Mouse (Mus musculus): ENCODE results near the gene Ankle1. TPM values are rescaled to one million over a fixed set of nuclear protein-coding genes. Genes with fewer than 3 reads are reported as not detected.

The Ankle1 gene
- 1 to 10 TPM in 2 of 3 experiments, under 1 TPM in 1; 0.62 to 4.9 (median 1.2) TPM for polyA plus RNA-seq (2017; shearing (Covaris generic))

DNA sequence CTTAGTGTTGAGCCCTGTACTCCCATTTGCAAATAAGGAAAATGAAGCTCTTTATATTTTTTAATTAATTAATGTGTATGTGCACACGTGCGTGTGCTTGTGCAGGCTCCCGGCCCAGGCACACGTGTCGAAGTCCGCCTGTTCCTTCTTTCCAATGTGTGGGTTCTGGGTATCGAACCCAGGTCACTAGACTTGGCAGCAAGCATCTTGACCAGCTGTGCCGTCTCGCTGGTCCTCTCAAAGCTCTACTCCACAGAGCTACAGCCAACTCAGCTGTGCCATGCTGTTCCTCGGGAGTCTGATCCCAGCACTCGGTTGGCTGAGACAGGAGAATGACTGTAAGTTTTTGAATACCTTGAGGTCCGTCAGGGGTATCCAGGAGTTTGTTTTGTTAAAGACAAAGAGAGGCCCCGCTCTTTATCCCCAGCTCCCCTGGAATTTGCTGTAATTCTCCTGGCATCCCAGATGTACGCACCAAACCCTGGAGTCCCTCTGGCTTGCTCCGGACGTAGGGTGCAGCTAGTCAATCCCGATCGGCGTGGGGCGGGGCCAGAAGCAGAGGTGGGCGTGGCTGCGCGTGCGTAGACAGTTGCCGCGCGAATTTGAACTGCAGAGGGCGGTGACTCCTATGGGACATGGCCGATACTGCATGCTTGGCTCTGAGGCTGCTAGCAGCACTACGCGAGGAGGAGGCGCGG lies at the start of gene Ankle1:
Ankle1 (plus strand) TSS at position 610 of the 698 bp plus-strand sequence.
- ATAC-seq: peak; percentile 96

DNA sequence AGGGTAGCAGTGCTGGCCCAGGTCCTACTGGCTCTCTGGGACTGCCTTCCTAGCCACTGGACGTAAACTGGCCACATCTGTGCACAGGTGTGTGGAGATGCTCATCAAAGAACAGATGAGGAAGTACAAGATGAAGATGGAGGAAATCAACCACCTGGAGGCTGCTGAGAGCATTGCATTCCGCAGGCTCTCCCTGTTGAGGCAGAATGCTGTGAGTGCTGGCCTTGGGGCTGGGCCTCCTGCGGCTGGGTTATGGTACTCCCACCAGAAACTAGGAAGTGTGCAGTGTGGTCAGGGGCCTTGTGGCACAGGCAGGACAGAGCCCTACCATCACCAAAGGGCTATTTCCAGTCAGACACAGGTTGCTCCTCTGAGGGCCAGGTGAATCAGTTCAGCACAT lies 47.8 kb upstream of the Ankle1 start:
- no peak for ATAC-seq

DNA sequence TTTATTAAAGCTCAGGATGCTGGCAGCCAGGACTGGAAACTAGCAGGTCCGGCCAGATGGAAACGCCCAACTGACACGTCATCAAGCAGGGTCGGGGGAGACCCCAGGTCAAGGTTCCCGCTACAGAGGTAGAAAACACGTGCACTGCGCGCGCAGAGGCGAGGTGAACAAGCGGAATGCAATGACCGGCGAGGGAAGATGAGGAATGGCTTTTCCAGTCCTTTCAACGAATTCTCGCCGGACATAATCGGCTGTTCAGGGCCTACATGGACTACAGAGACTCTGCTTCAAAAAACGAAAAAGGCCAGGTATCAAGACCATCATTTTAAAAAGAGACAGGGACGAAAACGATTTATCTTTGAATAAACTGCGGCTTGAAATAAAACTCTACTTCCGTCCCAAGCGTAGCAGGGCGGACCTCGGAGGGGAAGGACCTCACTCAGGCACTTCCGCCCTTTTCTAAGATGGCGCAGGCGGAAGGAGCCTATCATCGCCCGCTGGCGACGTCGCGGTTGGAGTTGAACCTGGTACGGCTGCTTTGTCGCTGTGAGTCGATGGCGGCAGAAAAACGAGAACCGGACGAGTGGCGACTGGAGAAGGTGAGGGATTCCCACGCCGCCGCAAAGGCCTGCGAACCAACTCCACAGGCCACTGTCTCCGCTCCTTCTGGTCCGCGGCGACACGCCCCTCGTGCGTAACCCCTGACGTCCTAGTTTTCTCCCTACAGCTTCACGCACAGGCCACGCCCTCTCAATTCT lies 38.9 kb upstream of the Ankle1 start, which contains the start of gene Use1:
Use1 (plus strand) TSS at position 78 of the 758 bp plus-strand sequence.
- peak; percentile 75 for ATAC-seq

DNA sequence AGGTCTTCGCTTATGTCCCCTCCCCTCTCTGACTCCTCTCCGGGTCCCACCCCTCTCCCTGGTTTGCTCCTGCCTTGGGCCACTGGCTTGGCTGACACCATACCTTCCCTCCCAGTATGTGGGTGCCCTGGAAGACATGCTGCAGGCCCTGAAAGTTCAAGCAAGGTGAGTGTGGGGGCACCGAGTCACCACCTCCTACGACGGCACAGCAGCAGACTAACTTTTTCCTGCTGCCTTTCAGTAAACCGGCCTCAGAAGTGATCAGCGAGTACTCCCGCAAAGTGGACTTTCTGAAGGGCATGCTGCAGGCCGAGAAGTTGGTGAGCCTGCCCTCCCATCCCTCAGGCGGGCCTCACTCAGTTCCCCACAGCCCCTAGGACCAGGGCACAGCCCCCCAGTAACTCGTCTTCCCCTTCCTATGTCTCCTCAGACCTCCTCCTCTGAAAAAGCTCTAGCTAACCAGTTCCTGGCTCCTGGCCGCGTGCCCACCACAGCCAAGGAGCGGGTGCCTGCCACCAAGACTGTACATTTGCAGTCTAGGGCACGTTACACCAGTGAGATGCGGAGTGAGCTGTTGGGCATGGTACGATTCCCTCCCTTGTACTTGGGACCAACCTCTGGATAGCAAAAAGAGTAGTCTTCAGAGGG lies 38.2 kb upstream of the Ankle1 start:
- no peak for ATAC-seq

DNA sequence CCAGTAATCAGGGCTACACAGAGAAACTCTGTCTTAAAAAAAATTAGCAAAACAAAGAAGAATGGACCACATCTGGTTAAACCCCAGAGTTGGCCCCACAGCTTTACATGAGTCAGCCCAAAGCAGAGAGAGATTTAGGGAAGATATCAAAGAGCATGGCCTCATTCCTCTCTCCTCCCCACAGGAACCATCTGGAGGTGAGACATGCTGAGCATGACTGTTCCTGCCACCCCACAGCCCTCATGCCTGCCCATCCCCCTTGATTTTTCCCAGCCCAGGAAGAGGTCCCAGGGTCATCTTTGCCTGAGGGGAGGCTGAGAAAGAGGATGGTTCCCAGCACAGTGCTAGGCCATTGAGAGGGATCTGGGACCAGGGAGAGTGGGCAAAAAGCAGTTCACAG lies 37.4 kb upstream of the Ankle1 start:
- ATAC-seq: no peak

DNA sequence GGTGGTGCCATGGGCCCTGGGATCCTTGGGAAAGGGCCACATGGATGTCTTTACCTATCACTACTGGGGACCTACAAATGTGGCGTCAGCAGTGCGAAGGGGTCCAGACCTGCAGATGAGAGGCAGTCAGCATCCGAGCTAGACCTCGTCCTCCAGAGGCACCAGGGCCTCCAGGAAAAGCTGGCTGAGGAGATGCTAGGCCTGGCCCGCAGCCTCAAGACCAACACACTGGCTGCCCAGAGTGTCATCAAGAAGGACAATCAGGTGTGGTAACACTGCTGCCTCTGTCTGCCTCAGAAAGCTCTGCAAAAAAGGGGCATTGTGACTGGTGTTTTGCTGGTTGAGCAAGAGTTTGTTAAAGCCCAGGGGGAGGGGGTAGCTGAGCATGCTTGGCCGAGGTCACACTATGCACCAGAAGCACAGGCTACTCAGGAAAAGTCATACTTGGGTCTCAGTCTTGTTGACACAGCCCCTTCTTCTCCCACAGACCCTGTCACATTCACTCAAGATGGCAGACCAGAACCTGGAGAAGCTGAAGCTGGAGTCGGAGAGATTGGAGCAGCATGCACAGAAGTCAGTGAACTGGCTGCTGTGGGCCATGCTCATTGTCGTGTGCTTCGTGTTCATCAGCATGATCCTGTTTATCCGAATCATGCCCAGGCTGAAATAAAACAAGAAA lies 36.6 kb upstream of the Ankle1 start:
- no peak for ATAC-seq

DNA sequence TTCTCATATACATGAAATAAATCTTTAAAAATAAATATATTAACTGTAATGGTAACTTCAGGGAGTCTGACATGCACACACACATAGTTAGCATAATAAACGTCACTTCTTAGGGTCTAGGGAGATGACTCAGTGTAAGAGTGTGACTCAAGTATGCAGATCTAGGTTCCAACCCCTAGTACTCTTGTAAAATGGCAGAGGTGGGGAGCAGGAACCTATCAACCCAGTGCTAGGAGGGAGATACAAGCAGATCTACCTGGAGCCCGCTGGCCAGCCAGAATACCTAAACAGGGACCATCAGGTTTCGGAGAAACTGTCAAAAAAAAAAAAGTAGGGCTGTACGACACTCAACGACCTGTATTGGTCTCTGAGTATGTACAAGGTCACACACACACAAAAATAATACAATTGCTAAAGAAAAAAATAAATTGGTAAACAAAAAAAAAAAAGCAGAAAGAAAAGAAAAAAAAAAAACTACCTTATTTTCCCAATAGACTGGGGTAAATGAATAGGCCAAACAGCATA lies 35.0 kb upstream of the Ankle1 start:
- ATAC-seq: no peak

DNA sequence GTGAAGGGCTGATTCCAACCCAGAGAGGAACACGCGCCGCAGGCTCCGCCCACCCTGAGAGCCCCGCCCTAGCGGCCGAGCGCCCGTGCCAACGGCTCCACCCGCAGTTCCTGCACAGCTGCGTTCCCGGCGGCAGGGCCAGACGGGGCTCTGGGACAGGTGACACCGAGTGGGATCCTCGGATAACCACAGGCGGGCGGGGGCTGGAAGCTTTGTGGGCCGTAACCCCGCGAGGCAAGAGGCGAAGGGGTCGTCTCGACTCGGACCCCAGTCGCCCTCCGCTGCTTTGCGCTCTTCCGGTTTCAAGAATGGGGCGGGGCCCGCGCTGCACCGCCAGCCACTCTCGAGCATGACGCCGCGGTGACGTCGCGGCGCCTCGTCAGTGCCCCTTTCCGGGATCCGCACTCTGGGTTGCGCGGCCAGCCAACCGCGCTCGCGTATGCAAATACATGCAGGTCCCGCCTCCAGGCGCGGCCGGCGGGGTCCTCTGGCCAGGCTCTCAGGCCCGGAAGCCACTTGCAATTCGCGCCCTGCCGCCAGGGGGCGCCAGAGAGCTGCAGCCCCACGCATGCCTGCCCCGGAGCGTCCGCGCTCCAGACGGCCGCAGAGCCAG lies 34.5 kb upstream of the Ankle1 start, which contains the start of gene Ocel1:
Ocel1 (plus strand) TSS at position 63 of the 613 bp plus-strand sequence.
- peak; percentile 81 for ATAC-seq

DNA sequence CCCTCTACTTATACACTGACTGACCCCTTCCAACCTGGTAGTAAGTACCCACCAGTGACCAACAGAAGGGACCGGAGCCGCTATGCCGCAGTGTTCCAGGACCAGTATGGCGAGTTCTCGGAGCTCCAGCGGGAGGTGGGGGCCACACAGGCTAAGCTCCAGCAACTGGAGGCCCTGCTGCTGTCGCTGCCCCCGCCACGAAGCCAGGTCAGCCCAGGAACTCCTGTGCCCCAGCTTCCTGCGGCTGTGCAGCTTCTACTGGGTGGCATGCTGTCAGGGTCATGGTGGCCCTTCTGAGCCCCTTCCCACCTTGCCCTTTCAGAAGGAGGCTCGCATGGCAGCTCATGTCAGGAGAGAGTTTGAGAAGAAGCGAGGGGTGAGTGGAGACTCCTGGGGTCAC lies 33.4 kb upstream of the Ankle1 start:
- ATAC-seq: no peak

DNA sequence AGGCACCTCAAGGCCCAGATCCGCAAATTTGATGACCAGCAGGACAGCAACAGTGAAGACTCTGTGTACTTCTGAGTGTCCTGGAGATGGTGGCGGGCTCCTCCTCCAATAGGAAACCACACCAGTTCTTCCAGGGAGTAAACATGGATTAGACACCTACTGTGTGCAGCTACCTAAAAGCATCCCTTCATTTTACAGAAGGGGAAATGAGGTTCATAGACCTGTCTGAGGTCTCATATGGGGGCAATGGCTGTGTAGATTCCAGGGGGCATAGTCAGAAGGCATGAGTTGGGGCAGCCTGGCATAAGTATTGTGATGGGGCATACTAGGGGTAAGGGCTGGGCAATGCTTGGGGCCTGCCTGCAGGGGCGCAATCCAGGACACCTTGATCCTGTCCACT lies 32.8 kb upstream of the Ankle1 start:
- no peak for ATAC-seq

DNA sequence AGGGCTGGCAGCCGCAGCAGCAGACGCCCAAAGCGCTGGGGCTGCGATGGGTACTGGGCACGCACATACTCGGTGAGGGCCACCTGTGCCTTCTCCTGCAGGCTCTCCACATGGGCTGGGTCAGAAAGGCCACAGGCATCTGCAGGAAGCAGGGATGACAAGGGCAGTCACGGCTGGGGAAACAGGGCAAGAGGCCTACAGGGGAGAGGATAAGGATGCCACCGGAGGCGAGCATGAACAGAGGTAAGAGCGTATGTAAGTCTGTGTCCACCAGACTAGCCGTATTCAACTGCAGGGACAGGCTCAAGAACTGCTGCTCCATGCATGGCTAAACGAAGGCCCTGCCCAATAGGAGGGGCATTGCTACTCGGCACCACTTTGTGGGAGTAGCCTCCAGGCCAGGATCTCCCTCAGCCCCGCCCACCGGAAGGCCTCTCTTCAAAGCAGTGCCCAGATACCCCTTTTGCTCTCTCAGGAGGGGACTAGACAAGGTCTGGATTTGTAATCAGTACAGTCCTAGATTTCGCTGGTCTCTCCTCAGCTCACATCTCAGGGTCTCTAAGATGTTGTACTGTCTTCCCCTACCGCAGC lies 31.1 kb upstream of the Ankle1 start:
- ATAC-seq: no peak

DNA sequence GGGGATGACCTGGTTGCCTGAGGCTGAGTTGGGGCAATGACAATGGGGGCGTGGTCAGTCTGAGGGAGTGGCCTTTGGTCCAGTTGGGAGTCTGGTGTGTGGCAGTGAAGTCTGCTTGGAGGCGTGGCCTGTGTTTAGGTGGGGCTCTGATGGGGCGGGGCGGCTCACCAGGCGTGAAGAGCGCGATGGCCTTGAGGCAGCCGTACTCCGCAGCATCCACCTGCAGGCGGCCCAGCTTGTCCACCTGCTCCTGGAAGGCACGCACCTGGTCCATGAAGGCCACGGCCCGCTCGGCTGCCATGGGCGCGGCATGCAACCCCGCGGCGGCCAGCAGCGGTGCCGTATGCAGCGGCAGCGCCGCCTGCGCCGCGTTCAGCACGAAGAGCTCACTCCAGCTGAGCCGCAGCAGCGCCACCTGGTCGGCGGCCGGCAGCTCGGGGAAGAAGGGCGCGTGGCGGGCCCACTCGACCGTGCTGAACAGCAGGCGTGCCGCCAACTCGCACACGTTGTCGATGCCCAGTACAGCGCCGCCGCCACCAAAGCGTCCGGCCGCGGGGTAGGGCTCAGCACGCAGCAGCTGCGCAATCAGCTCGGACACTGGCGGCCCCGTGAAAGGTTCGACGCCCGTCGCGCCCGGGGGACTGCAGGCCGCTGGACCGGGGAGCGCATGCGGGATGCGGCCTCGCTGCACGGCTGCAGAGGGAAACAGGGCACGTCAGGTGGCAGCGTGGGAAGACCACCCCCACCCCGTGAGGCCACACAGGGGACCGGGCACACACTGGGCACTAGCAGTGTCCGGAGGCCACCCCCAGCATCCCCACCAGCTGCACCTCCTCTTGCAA lies 30.0 kb upstream of the Ankle1 start:
- ATAC-seq: no peak

DNA sequence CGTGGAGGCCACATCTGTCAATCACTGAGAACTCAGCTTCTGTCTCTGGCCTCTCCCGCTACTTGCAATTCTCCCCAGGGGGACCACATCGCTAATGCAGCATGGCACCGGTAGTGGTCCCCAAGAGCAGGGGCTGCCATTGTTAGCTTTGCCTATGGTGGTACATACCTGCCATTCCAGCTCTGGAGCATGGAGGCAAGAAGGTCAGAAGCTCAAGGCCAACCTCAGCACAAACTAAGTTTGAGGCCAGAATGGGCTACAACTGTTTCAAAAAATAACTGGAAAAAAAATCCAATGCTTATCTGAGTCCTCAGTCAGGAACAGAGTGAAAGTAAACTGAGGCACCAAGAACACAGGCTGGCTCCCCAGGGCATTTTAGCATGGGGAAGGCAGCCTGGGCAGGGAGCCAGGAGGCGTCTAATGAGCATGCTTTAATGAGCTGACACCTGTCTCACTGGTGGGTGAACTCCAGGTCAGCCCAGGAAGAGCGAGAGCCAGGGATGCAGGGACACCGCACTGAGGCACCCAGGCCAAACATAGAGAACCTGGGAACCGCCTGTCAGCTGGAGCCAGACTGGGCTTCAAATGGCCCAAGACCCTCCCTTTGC lies 29.3 kb upstream of the Ankle1 start:
- no peak for ATAC-seq

DNA sequence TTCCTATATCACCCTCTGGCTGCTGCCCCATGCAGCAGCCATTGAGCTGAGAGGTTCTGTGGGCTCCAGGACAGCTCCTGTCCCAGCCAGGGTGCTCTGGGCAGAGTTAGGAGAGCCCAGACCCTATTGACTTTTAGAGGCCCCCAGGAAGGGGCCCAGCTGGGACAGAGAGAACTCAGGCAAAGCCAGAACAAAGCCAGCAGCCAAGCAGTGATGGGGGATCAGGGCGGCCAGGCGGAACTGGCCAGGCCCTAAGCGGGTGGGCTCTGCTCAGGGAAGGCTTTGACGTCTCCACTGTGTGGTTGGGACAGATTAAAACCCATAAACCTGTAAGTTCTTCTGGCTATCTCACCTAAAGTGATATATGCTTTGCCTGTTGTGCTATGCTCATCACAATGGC lies 26.8 kb upstream of the Ankle1 start:
- ATAC-seq: no peak

DNA sequence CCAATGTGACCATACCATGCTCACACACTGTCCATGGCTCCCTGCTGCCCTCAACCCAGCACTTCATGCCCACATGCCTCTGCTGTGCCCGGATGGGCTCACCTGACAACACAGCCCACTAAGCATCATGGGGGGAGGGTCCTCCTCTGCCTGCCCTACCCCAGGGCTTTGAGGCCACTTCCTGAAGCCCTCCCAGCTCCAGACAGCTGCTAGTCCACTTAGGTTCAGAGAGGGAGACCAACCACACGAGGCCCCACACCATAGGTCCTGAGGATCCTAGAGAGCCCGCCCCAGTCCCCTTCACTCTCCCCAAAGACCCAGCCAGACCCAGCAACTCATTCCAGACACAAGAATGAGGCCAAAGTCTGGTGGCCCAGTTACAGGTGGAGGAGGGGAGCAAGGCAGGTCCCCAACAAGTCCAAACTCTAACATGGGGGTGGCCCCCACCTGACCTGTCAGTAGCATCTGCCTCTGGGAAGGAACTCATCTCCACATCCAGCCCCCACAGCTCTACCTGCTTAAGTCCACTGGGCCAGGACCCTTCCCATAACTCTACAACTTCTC lies 26.2 kb upstream of the Ankle1 start:
- ATAC-seq: no peak

DNA sequence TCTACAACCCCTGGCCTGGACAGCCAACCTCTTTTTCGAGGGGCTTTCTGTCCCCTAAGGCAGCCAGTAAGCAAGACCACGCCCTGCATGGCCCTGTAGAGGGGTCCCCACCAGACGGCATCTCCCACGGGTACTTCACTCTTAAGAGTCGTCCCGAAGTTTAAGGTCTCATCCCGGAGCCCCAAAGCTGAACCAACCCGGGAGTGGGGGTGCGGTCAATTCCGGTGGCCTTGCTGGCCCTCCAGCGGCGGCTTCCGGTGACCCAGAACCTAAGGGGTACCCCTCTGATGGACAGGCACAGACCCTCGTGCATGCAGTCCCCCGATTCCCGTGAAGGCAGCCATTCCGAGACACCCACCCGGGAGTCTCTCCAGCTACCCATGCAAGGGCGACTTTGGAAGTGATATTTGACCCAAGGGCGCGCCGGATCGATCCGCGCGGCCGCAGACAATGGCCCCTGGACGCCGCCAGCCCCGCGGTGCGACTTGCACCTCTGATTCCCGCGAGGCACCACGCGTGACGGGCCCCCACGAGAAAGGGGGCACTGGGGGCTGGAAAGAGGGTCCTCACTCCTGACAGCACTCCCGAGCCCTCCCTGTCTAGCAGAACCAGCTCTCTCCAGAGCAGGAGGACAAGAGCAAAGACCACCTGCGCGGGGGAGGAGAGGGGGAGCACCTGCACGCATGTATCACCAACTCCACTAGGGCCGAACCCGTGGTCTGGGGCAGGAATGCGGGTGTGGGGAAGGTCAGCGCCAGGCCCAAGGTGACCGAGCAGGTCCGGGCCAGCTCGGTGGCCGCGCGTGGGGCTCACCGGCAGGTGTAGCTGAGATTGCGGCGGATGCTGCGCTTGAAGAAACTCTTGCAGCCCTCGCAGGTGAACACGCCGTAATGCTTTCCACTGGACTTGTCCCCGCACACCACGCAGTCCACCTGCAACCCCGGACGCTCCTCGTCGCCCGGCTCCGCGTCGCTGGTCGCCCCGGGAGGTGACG lies 25.3 kb upstream of the Ankle1 start:
- no peak for ATAC-seq

DNA sequence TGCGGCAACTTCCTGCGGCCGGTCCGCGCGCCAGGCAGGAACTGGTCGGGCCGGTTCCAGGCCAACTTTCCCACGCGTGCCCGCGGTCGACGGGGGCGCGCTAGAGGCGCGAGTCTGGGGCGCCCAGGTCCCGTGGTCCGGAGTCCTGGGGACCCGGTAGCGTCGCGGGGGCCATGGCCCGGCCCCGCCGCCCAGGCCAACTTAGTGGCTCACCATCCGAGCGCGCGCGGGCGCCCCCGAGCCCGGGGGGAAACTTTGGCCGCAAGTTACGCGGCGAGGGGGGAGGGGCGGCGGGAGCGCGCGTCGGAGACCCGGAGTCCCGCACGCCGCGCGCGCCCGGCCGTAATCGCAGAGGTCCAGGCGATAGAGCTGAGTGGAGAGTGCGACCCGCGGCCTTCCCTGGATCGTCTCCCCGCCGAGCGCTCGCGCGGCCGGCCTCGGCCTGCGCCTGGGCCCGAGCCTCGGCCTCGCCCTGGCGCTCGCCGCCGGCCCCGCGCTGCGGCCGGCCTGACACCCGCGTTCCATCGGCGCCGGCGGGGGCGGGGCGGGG lies 24.3 kb upstream of the Ankle1 start, which contains the start of gene Nr2f6:
Nr2f6 (minus strand) TSS at position 540 of the 550 bp plus-strand sequence.
- no peak for ATAC-seq

Data from inflammation-experienced regulatory T-cells, adult 6 months (primary cell).